Mouse (Mus musculus) megakaryocyte, embryonic 14.5 days (primary cell): Measurements from ENCODE around the gene C1qtnf4.

Source experiments
- FLI1 ChIP-seq: IDR thresholded peaks from 2 replicates; pipeline ENCODE4 v1.6.1; 2012; ENCODE audit warnings: low read length, inconsistent platforms, mixed read lengths
- GATA1 ChIP-seq: IDR thresholded peaks from 3 replicates; pipeline ENCODE4 v1.6.1; 2012; ENCODE audit warnings: mixed read lengths, low read length, inconsistent platforms, borderline replicate concordance

GRCm38 (mm10) chr2:90881824-90882223 lies 3.8 kb upstream of the C1qtnf4 start:
- TF ChIP-seq GATA1 = no peak
- TF ChIP-seq FLI1 = no peak
